Mouse (Mus musculus): ENCODE results near the gene Nol4l.

DNA sequence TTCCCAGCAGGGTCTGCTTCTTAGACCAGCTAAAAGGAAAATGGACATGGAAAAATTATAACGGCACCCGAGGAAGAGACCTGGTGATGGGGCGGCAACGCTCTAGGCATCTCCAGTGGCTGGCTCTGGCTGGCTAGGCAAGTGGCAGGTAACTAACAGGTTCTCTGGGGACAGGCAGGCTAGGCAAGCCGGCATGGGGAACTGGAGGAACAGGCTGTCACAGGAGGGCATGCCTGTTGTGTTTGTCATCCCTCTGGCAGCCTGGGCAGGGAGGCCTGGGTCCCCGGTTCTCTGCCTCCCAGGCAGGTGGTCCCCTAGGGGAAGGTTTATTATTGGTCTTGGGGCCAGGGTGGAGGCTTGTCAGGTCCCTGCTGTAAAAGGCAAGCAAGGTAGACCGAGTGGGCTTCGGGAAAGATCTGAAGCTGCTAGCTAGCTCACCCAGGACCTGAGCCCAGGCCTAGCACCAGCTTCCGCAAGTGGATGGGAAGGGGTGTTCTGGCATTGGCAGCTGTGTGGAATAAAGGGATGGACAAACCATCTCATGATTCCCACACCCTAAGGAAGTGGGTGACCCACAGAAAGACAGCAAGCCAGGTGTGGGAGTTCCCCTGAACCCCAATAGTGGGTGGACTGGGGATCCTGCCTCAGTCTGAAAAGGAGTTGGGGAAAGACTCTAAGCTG lies 2.8 kb downstream of the Nol4l start:
- TF ChIP-seq CTCF (IDR thresholded peaks at IDR 0.05; ENCODE audit: borderline replicate concordance, insufficient read depth, low read depth, low read length) (no peak), POLR2A (IDR thresholded peaks at IDR 0.05; ENCODE audit: borderline replicate concordance, insufficient read depth, low read length) (no peak)

All from cerebellum, adult 2 months (tissue).